Mouse (Mus musculus) limb, embryonic 12.5 days (tissue): ENCODE results near the gene Alox8. TPM values are rescaled to one million over a fixed set of nuclear protein-coding genes. Genes with fewer than 3 reads are reported as not detected.

Source experiments
- ATAC-seq: fragments of 200-750 bp; cut with Nextera tagmentation; 2 replicates; pipeline ENCODE4 v1.8.0; 2017; ENCODE audit warnings: low read depth, moderate TSS enrichment; ENCODE audit not compliant: insufficient number of reproducible peaks, insufficient read depth, low FRiP score, low TSS enrichment
- H3K27ac ChIP-seq: fragments of 300-500 bp; sonication (generic); 2 replicates; pipeline ENCODE4 v1.5.1; 2016; ENCODE audit warnings: mild to moderate bottlenecking, moderate library complexity
- H3K27me3 ChIP-seq: fragments of 300-500 bp; sonication (generic); 2 replicates; pipeline ENCODE4 v1.6.1; 2016; ENCODE audit warnings: mild to moderate bottlenecking, moderate library complexity
- H3K36me3 ChIP-seq: fragments of 300-500 bp; sonication (generic); 2 replicates; pipeline ENCODE4 v1.6.1; 2016; ENCODE audit warnings: mild to moderate bottlenecking, moderate library complexity
- H3K4me1 ChIP-seq: fragments of 300-500 bp; sonication (generic); replicated peaks from 2 replicates; pipeline ENCODE4 v1.6.1; 2016
- H3K4me2 ChIP-seq: fragments of 300-500 bp; sonication (generic); 2 replicates; pipeline ENCODE4 v1.6.1; 2016; ENCODE audit warnings: mild to moderate bottlenecking, moderate library complexity
- H3K4me3 ChIP-seq: fragments of 300-500 bp; sonication (generic); replicated peaks from 2 replicates; pipeline ENCODE4 v1.5.1; 2016; ENCODE audit warnings: mild to moderate bottlenecking
- H3K9ac ChIP-seq: fragments of 300-500 bp; sonication (generic); replicated peaks from 2 replicates; pipeline ENCODE4 v1.6.1; 2016; ENCODE audit warnings: mild to moderate bottlenecking, moderate library complexity
- H3K9me3 ChIP-seq: fragments of 300-500 bp; sonication (generic); 2 replicates; pipeline ENCODE4 v1.6.1; 2016; ENCODE audit warnings: mild to moderate bottlenecking, moderate library complexity
- WGBS: fragments of 180-500 bp; shearing (Covaris S2); methylation state at CpG from one replicate; pipeline ENCODE4 v1.1.7; 2016; 5-methylcytosine and 5-hydroxymethylcytosine counted together
- polyA plus RNA-seq: library from polyadenylated mRNA; unstranded; fragments of >200 nt; fragmentation: Nextera tagmentation; extraction: Ambion mirVana; gene quantifications from 2 replicates; pipeline ENCODE4 v1.2.1, GENCODE M21; 2016

Gene Alox8
- polyA plus RNA-seq: 0.08 TPM in 1 of 2 replicates, not detected in the other

- no peak for ATAC-seq
- Histone ChIP-seq H3K9ac (peak within 1 kb of the TSS; percentile 44; the same call in 1 of the 2 replicates), H3K9me3 (no peaks in the 10 kb centered on the region), H3K27me3 (peaks cover 43% of the 10 kb centered on the region), H3K4me3 (peak within 1 kb of the TSS; percentile 25), H3K36me3 (no peaks in the 10 kb centered on the region), H3K27ac (no peak within 1 kb of the TSS), H3K4me2 (peak within 1 kb of the TSS; percentile 51), H3K4me1 (peaks cover 8% of the 10 kb centered on the region; the same call in 1 of the 2 replicates)
- 30% methylated on average over 6 of the region's 6 CpGs for WGBS
Observed at GRCm38 (mm10) chr11:69197743-69198142, at the start of gene Alox8. TSS of gene Alox8 (minus strand) at chr11:69197843.

DNA sequence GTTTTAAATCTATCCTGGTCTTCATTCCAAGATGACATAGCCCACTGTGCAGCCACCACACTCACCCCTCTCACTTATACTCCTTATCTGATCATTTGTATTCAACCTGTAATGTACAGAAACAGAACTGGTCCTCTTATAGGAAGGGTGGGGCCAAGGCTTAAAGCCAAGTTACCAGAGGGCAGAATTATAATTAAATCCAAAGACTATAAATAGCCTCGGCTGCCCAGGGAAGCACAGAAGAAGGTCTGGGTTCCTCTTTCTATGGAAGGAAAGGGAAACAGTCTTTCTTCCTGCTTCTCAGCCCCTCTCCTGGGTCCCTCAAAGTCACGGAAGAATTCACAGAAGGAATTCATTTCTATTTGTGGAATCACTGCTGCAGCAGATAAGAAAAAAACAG is 48.0 kb upstream of the Alox8 start:
- no peak overlapping the region for H3K27ac ChIP-seq
- 35% methylated on average over 2 of the region's 2 CpGs for WGBS
- no peak for ATAC-seq
- no peak overlapping the region for H3K4me3 ChIP-seq
- H3K36me3 ChIP-seq: no peaks in the 10 kb centered on the region
- no peaks in the 10 kb centered on the region for H3K9me3 ChIP-seq
- H3K9ac ChIP-seq: no peak overlapping the region
- H3K27me3 ChIP-seq: peaks cover 15% of the 10 kb centered on the region; the same call in 1 of the 2 replicates
- H3K4me1 ChIP-seq: peaks cover 4% of the 10 kb centered on the region; the same call in 1 of the 2 replicates
- H3K4me2 ChIP-seq: peak overlapping the region; percentile 23

- ATAC-seq: no peak
- Histone ChIP-seq H3K4me1 (peaks cover 4% of the 10 kb centered on the region; the same call in 1 of the 2 replicates), H3K4me2 (no peak overlapping the region), H3K27ac (no peak overlapping the region), H3K27me3 (peaks cover 15% of the 10 kb centered on the region; the same call in 1 of the 2 replicates), H3K9me3 (no peaks in the 10 kb centered on the region), H3K36me3 (no peaks in the 10 kb centered on the region), H3K4me3 (no peak overlapping the region), H3K9ac (no peak overlapping the region)
- WGBS: 39% methylated on average over 2 of the region's 2 CpGs
Observed at GRCm38 (mm10) chr11:69244911-69245310, 47.3 kb upstream of the Alox8 start.

GRCm38 (mm10) chr11:69236926-69237260 is 39.2 kb upstream of the Alox8 start, which contains the start of gene Gucy2e:
TSS of gene Gucy2e (minus strand) at chr11:69237036.
- peaks cover 13% of the 10 kb centered on the region for H3K4me1 ChIP-seq
- H3K27ac ChIP-seq: no peak within 1 kb of the TSS
- no peaks in the 10 kb centered on the region for H3K9me3 ChIP-seq
- H3K4me2 ChIP-seq: peak within 1 kb of the TSS; percentile 73
- H3K9ac ChIP-seq: peak within 1 kb of the TSS; percentile 48
- WGBS: 22% methylated on average over 13 of the region's 13 CpGs
- peak within 1 kb of the TSS; percentile 42 for H3K4me3 ChIP-seq
- peaks cover 64% of the 10 kb centered on the region for H3K27me3 ChIP-seq
- H3K36me3 ChIP-seq: no peaks in the 10 kb centered on the region
- ATAC-seq: no peak

DNA sequence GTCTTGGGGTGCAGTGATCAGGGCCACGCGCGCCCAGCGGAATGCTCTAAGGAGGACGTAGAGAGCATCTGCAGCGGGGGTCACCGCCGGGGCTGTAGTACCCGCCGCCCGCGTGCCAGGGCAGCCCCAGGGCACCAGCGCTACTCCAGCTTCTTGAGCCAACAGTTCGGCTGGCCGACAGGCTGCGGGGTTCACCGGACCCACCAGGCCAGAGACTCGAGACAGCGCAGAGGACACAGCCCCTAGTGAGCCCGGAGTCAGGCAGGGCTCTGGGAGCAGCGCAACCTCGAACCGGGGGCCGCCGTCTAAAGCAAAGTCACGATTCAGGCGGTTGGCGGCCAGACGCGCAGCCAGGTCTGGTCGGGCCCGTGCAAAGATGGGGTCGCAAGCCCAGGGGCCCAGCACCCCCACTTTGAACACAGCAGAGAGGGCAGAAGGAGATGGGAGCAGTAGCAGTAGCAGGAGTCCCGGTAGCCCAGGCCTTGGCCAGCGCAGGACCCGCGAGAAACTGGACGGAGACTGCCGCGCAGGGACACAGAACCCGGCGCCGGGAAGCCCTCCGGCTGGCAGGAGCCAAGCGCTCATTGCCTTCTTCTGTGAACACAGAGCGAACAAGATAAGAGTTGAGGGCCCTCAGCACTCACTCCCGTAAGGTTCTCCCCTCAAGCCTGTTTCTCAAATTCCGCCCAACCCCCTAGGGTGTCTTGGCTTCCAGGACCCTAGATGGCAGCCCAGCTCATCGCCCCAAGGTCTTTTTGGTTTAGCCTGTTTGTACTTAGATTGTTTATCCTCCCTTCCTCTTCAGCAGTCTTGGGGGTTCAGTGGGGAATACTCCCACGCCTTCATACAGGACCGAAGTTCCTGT is 38.6 kb upstream of the Alox8 start:
- peak overlapping the region; percentile 42 for H3K4me3 ChIP-seq
- peaks cover 13% of the 10 kb centered on the region for H3K4me1 ChIP-seq
- H3K27ac ChIP-seq: no peak overlapping the region
- H3K9me3 ChIP-seq: no peaks in the 10 kb centered on the region
- no peaks in the 10 kb centered on the region for H3K36me3 ChIP-seq
- H3K4me2 ChIP-seq: peak overlapping the region; percentile 73
- 0 out of 2 replicates have a peak, but pooled peaks have one; percentile 22 for ATAC-seq
- 3% methylated on average over 51 of the region's 51 CpGs for WGBS
- H3K9ac ChIP-seq: peak overlapping the region; percentile 48
- peaks cover 68% of the 10 kb centered on the region for H3K27me3 ChIP-seq

- peaks cover 68% of the 10 kb centered on the region for H3K27me3 ChIP-seq
- peak overlapping the region; percentile 73 for H3K4me2 ChIP-seq
- no peaks in the 10 kb centered on the region for H3K36me3 ChIP-seq
- peak overlapping the region; percentile 42 for H3K4me3 ChIP-seq
- no peaks in the 10 kb centered on the region for H3K9me3 ChIP-seq
- under 1% methylated on average over 32 of the region's 33 CpGs for WGBS
- H3K27ac ChIP-seq: no peak overlapping the region
- 0 out of 2 replicates have a peak, but pooled peaks have one; percentile 27 for ATAC-seq
- H3K4me1 ChIP-seq: peaks cover 13% of the 10 kb centered on the region
- peak overlapping the region; percentile 48 for H3K9ac ChIP-seq
Observed at GRCm38 (mm10) chr11:69235285-69236060, 37.8 kb upstream of the Alox8 start.

DNA sequence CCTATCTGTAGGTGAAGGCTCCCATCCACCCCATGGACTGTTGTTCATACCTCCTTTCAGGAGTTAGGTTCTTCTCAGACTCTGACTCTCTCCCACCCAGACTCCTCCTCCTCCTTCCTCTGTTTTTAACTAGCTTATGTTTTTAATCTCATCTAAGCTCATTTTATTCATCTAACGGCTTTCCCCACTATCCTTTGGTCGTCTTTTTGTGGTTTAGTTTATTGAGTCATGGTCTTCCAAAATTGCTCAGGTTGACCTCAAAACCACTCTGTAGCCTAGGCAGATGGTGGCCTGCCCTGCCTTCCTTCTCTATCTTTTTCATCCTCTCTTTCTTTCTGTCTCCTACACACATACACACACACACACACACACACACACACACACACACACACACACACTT is 35.5 kb upstream of the Alox8 start:
- Histone ChIP-seq H3K4me1 (peaks cover 22% of the 10 kb centered on the region), H3K36me3 (no peaks in the 10 kb centered on the region), H3K4me3 (no peak overlapping the region), H3K27me3 (peaks cover 64% of the 10 kb centered on the region), H3K4me2 (no peak overlapping the region), H3K27ac (no peak overlapping the region), H3K9ac (no peak overlapping the region), H3K9me3 (no peaks in the 10 kb centered on the region)
- ATAC-seq: no peak
- WGBS: 61% methylated on average over 2 of the region's 2 CpGs

- H3K27me3 ChIP-seq: peaks cover 53% of the 10 kb centered on the region
- H3K4me3 ChIP-seq: no peak overlapping the region
- no peak overlapping the region for H3K4me2 ChIP-seq
- H3K4me1 ChIP-seq: peaks cover 13% of the 10 kb centered on the region
- WGBS: 79% methylated on average over 4 of the region's 4 CpGs
- H3K27ac ChIP-seq: no peak overlapping the region
- no peak for ATAC-seq
- H3K36me3 ChIP-seq: no peaks in the 10 kb centered on the region
- H3K9ac ChIP-seq: no peak overlapping the region
- no peaks in the 10 kb centered on the region for H3K9me3 ChIP-seq
Observed at GRCm38 (mm10) chr11:69230420-69230819, 32.8 kb upstream of the Alox8 start.

DNA sequence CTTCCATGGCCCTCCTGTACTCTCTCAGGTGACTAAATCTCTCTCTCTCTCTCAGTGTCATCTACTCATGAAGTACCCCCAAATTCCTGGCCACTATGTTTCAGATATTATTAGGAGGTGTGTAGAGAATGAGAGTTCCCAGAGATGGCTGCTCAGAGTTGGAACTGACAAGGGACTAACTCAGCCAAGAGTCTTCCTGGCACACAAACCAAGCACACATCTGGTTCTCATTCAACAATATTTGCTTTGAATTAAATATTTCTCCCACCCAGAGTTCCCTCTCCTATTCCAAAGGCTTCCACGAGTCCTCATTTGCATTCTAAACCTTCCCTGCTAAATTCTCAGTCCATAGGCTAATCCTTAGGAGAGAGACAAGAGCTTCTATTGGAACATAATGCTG is 28.1 kb upstream of the Alox8 start:
- ATAC-seq: no peak
- peaks cover 22% of the 10 kb centered on the region for H3K27me3 ChIP-seq
- no peak overlapping the region for H3K27ac ChIP-seq
- H3K4me2 ChIP-seq: no peak overlapping the region
- H3K9me3 ChIP-seq: peaks cover 6% of the 10 kb centered on the region; the same call in 1 of the 2 replicates
- H3K4me1 ChIP-seq: peaks cover 9% of the 10 kb centered on the region
- 55% methylated on average over 1 of the region's 1 CpGs for WGBS
- H3K36me3 ChIP-seq: no peaks in the 10 kb centered on the region
- H3K9ac ChIP-seq: no peak overlapping the region
- no peak overlapping the region for H3K4me3 ChIP-seq

DNA sequence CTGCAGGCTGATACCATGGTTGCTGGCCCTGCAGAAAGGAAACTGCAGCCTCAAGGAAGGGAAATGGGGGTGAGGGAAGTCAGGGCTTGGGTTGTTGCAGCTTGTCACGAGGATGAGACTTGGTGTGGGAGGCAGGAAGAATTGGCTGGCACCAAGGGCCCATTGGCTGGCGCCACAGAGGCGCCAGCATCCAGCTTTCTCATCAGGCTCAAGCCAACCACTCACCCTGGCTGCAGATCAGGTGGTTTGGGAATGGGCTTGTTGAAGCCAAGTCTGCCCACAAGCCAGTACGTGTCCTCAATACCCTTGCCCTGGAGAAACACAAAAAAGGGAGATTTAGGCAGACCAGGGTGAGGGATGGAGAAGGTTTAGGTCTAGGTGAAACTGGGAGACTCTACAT is 25.5 kb upstream of the Alox8 start:
- H3K9ac ChIP-seq: no peak overlapping the region
- H3K27me3 ChIP-seq: peaks cover 15% of the 10 kb centered on the region
- no peak overlapping the region for H3K27ac ChIP-seq
- H3K4me3 ChIP-seq: no peak overlapping the region
- H3K36me3 ChIP-seq: no peaks in the 10 kb centered on the region
- H3K9me3 ChIP-seq: peaks cover 6% of the 10 kb centered on the region; the same call in 1 of the 2 replicates
- no peak for ATAC-seq
- H3K4me1 ChIP-seq: no peaks in the 10 kb centered on the region
- no peak overlapping the region for H3K4me2 ChIP-seq
- WGBS: 82% methylated on average over 4 of the region's 4 CpGs

GRCm38 (mm10) chr11:69221070-69221469 is 23.4 kb upstream of the Alox8 start:
- 63% methylated on average over 4 of the region's 4 CpGs for WGBS
- no peak for ATAC-seq
- no peaks in the 10 kb centered on the region for H3K36me3 ChIP-seq
- H3K4me1 ChIP-seq: no peaks in the 10 kb centered on the region
- H3K27me3 ChIP-seq: 0 out of 2 replicates have a peak, but pooled peaks cover under 1% of the 10 kb centered on the region
- H3K27ac ChIP-seq: no peak overlapping the region
- no peak overlapping the region for H3K4me3 ChIP-seq
- no peak overlapping the region for H3K4me2 ChIP-seq
- H3K9me3 ChIP-seq: peaks cover 6% of the 10 kb centered on the region; the same call in 1 of the 2 replicates
- H3K9ac ChIP-seq: no peak overlapping the region
